Mouse (Mus musculus): Measurements from ENCODE around the gene Pcp2.
A peak's percentile ranks its signal among the peaks of the same experiment; 100 is the strongest.

Pcp2 gene

DNA sequence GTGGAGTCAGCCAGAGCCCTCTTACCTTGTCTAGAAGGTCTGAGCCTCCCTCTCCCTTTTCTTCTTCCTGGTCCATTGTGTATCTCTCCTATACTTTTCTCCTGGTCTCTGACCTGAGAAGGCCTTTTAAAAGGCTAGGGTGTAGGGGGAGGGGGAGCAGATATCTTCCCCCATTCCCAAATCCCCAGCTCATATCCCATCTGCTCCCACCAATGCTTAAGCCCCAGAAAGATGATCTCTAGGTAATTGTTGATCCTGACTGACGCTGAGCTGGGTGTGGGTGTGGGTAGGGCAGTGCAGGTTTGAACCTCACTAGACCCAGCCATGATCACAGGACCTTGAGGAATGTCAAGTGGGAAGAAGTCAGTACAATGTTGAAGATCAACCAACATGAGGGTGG is at the start of gene Pcp2:
TSS of gene Pcp2 (minus strand) at position 101 of the 400 bp plus-strand sequence.
- DNase-seq (ENCODE audit: low spot score) = no peak

DNA sequence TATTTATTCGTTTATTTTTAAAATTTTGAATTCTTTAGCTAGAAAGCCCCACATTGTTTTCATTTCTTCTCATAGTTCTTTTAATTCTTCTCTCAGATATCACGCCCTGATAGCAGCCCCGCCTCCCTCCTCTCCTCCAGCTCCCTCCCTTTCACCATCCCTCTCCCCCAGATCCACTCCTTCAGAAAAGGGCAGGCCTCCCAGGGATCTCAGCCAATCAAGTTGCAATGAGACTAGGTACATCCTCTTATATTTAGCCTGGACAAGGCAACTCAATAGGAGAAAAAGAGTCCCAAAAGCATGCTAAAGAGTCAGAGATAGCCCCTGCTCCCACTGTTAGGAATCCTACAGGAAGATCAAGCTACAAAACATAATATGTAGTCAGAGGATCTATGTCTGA is 49.3 kb upstream of the Pcp2 start:
- no peak for DNase-seq (ENCODE audit: low spot score)

DNA sequence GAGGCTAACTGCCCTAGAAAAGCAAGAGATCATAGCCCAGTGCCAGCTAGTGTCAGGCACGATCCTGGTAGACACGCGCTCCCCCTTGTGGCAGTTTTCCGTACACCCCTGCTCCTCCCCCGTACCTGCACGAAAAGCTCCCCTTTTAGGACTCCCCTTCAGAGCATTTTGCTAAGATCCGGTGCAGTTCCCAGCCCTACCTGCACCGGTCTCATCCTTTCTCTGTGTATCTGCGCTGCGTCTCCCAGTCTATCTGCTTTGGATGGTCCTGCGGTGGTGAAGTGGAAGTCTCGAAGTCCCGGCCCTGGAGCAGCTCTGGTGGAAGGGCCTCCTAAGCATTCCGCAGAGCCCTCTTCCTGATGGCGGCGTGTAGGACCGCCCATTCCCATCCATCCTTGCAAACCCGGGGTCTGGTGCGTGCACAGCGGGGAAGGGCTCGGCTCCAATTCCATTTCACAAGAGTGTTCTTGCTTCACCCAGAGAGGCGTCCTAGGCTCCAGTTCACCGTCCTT is 46.7 kb upstream of the Pcp2 start, which contains the start of gene Fcor:
TSS of gene Fcor (minus strand) at position 383 of the 512 bp plus-strand sequence.
- DNase-seq (ENCODE audit: low spot score) = peak; percentile 82

DNA sequence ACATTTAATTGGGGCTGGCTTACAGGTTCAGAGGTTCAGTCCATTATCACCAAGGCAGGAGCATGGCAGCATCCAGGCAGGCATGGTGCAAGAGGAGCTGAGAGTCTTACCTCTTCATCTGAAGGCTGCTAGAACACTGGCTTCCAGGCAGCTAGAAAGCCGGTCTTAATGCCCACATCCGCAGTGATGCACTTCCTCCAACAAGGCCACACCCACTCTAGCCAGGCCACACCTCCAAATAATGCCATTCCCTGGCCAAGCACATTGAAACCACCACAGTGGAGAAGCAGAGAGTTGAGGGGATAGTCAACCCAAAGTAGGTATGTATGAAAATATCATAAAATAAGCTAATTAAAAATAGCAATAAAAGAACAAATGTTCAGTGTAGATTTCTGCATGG is 45.0 kb upstream of the Pcp2 start:
- peak; percentile 22 for DNase-seq (ENCODE audit: low spot score)

DNA sequence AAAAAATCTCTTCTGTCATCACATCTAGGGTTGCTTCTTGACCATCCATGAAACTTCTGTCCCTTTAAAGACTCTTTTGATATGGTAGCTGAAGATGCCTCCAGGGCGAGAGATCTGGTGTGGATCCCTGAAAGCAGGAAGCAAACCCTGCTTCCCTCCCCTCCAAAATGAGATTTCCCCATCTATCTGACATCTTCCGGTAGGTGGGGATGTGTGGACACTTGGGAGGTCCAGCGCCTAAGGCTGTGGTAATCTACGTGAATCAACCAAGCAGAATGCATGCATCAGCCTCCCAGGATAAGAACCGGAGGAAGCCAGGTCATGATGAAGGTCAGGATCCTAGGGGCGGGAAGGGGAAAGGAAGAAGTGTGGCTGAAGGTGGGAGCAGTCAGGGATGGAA is 40.2 kb upstream of the Pcp2 start, which contains the start of gene Mcemp1:
TSS of gene Mcemp1 (plus strand) at position 248 of the 400 bp plus-strand sequence.
- DNase-seq (ENCODE audit: low spot score) = no peak

DNA sequence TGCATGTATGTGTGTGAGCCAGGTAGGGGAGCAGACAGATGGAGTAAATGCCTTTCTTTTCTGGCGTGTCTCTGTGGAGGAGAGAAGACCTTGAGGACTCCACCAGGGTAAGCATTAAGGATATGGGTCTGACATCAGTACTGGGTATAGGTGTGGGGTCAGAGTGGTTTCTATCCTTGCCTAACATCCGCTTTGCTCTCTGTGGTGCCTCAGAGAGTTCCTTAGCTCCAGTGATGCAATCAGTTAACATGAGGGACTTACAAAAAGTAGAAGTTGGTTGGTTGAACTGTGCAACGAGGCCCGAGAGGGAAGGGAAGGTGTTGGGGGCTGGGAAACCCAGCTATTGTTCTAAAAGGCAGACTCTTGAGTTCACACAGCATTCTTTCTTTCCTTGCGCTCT is 39.1 kb upstream of the Pcp2 start:
- DNase-seq (ENCODE audit: low spot score) = no peak

DNA sequence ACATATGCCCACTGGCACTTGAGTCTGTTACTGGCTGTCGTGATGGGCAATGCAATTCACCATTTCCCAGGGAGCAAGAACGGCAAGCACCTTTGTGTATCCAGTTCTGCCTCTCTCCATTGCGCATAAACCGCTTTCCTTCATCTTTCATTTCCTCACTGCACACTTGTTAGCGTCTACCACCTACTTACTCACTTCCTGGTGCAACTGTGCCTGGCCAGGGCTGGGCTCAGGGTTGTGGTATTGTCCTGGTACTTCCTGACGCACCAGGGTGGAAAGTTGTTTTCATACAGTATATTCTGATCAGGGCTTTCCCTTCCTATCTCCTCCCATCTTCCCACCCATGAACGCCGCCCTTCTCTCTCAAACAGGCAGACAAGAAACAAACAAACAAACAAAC is 35.5 kb upstream of the Pcp2 start:
- no peak for DNase-seq (ENCODE audit: low spot score)

DNA sequence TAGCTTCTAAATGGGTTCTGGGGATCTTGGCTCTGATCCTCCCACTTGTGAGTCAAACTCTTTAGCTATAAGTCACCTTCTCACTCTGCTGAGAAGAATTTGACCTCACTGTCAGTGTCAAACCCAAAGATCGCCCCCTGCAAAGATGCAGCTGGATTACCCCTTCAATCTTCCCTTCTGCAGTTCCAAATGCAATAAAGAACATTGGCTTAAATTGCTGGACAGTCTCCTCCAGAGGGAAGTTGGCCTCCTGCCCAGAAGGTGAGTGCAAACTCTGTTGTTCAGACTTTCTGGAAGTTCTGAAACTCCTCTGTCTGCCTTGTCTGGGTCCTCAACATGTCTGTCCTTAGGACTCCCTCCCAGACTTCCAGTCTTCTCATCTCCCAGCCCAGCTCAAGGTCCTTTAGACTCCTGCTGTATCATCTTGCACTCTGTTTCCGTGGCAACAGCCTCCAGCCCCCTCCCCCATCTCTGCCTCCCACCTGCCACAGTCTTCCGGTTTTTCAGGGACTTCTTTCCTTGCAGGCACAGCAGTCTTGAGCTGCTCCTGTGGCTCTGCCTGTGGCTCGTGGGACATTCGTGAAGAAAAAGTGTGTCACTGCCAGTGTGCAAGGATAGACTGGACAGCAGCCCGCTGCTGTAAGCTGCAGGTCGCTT is 31.5 kb upstream of the Pcp2 start:
- DNase-seq (ENCODE audit: low spot score) = no peak

DNA sequence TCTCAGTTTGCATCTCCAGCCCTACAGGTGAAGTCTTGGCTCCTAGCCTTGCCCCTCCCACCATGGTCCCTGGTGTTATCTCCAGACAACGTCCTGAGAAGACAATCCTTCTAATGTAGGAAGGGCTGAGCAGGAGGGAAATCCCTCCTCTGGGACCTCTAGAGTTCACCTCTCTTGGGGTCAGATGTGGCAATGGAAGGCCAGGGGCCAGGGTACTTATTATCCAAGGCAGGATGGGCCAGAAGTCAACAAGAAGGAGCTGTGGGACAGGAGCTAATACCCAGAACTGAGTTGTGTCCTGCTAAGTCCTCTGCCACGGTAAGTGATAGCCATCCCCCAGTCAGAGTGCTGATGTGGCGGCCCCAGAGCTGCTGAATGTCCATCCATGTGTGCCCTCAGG is 30.2 kb upstream of the Pcp2 start, which contains the start of gene Retn:
TSS of gene Retn (plus strand) at position 245 of the 400 bp plus-strand sequence.
- no peak for DNase-seq (ENCODE audit: low spot score)

DNA sequence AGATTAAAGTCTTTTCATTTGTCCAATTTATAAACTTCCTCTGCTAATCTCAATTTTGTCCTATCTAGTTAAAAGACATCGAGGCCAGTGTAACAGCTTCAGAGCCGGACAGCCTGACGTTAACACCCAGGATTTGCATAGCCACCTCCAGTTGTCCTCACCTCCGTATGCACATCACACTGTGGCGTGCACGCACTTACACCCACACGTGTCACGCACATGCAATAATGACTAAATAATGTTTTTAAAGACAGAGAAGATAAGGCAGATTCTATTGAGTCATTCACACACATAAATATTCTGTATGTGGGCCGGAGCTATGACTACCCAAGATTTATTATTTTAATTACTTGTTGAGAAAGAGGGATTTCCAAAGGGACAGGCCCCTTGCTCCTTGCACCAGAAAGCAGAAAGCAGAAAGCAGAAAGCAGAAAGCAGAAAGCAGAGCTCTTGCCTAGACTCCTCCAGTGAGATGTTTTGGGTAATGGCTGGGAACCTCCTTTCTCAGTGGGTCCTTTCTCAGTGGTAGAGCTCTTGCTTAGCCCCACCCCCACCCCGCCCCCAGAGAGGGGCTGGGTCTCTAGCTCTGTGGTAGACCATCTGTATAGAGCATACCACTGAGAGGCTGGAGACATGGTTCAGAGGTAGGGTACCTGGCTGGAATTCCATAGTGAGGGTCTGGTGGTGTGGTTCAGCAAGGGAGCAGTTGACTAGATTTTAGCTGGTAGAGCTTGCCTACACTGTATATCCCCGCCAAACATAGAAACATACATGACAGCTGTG is 29.6 kb upstream of the Pcp2 start:
- no peak for DNase-seq (ENCODE audit: low spot score)

DNA sequence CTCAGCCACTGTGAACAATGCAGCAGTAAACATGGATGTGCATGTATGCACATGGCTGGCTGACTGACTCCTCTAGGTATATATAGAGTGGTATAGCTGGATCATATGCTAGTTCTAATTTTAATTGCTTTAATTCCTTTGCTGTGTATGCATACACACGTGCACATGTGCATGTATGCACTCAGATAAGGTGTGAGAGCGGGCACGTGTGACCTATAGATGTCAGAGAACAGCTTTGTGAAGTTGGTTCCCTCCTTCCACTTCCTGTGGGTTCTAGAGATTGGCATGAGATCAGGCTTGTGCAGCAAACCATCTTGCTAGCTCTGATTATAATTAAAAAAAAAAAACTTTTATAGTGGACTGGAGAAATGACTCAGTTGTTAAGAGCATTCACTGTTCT is 27.5 kb upstream of the Pcp2 start:
- no peak for DNase-seq (ENCODE audit: low spot score)

DNA sequence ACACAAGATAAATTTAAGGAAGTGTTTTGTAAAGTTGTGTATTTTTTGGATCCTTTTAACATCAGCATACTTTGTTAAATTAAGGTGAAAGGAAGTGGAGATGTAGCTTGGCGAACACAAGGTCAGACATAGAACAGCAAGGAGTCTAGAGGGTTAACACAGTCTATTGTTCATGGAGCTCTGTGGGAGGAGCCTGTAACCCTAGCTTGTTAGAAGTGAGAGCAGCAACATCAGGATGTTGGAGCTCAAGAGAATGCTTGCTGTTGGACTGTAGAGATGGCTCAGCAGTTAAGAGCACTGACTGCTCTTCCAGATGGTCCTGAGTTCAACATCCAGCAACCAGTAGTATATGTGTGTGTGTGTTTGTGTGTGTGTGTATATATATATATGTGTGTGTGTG is 23.6 kb upstream of the Pcp2 start:
- DNase-seq (ENCODE audit: low spot score) = no peak

DNA sequence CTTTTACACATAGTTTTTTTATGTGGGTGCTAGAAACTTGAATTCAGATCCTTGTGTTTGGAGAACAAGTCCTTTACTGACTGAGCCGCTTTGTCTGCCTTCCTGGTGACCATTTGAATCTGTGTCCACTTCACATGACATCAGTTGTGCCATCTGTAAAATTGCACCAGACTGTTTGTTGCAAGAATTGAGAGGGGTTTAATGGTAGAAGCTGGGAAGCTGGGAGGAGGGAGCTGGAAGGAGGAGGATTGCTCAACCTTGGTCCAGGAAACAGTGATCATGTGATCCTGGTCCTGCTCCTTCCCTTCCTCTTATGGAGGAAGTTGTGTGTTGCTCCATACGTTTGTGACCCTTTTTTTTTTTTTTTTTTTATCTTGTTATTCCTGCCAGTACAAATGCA is 22.9 kb upstream of the Pcp2 start:
- DNase-seq (ENCODE audit: low spot score) = no peak

DNA sequence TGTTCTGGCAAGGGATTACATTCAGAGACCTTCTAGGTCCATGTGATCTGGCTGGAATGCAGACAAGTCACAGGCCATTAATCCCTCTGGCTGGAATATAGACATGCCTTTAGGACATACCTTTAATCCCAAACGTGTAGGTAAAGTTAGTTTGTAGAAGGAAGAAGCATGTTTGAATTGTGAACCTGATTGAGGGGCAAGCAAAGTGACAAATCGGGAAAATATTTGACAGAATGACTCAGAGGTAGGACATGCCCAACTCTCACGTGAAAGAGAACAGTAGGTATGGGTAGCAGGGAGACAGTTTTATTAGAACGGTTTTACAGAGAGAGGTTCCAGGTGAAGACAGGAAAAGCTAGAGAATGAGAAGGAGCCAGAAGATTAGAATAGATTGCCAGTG is 22.2 kb upstream of the Pcp2 start:
- DNase-seq (ENCODE audit: low spot score) = no peak

DNA sequence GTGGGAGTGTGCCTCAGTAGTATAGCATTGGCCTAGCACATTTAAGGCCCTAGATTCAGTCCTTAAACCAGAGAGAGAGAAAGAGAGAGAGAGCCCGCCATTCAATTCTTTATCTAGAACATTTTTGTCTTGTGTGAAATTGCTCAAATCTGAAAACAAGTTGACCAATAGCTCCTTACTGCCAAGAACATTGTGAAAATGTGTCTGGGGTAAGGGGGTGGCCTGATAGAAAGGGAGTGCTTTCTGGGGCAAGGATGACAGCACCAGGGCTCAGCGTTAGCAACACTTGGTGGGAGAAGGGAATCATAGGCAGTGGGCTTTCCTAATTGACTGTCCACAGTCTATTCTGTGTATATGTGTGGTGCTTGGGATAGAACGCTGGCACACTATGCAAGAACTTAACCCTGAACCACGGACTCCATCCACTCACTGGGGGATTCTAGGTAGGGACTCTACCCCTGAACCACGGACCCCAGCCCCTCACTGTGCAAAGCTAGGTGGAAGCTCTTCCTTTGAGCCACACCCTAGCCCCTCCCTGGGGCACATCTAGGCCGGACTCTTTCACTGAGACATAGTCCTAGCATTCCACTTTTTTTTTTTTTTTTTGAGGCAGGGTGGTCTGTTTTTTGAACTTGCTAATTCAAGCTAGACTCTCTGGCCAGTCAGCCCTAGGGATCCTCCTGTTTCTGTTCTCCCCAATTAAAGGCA is 21.6 kb upstream of the Pcp2 start:
- no peak for DNase-seq (ENCODE audit: low spot score)

DNA sequence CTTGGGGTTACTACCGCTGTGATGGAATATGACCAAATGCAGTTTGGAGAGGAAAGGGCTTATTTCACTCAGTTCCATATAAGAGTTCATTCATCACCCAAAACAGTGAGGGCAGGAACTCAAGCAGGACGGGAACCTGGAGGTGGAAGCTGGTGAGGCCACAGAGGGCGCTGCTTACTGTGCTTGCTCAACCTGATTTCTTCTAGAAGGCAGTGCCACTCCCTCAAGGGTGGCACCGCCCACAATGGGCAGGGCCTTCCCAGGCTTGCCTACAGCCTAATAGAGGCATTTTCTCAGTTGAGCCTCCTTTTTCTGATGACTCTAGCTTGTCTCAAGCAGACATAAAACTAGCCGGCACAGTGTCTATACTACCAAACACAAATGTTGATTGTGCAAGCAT is 20.5 kb upstream of the Pcp2 start:
- peak; percentile 42 for DNase-seq (ENCODE audit: low spot score)

DNA sequence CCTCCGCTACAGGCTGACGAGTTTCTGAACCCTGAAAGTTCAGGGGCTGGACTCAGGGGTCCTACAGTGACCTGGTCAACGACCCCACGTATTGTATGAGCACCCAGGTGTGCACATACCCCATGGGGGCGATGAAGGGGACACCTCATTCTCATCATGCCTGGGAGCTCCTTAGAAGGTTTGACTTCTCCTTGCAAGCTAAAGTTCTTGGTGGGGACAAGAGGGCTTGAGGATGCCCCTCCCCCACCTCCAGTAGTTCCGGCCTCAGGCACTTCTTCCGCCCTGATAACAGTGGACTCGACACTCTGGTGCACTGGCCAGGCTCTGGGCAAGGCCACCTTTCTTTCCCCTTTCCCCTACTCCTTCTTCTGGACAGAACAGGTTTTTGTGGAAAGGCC is 6.1 kb upstream of the Pcp2 start:
- no peak for DNase-seq (ENCODE audit: low spot score)

DNA sequence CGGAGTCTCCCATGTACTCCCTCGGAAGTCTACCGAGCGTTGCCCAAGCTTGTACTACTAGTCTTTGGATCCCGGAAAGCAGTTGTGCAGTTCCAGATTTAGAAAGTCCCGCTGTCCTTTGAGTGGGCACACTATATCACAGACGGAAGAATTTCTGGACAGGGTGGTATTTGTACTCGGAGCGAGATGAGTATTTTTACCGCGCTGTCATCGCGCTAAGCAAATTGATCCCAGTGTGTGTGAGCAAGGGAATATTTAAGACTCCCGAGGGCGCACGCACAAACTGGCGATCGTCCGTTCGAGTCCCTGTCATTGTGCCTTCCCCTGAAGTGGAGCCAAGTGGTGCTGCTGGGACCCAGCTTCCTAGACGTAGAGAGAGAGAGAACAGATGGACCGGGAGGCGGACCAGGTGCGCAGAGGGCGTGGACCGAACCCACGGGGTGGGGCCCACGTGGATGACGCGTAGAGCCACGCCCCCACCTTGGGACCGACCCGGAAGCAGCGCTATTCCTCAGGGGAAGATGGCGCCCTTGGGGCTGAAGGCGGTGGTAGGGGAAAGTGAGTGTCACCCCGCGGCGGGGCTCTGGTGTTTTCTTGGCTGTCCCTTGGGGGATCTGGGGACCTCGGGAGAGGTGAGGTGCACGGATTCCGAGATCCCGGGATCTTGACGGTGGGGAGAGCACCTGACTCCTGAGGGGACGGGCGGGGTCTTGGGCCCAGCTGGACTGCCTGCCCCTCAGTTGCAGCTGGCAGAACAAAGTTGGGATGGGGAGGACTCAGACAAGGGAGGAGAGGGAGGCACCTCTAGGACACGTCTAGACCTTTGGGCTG is 5.5 kb upstream of the Pcp2 start, which contains the start of gene Stxbp2:
TSS of gene Stxbp2 (plus strand) at position 309 of the 831 bp plus-strand sequence.
- DNase-seq (ENCODE audit: low spot score) = peak; percentile 89

DNA sequence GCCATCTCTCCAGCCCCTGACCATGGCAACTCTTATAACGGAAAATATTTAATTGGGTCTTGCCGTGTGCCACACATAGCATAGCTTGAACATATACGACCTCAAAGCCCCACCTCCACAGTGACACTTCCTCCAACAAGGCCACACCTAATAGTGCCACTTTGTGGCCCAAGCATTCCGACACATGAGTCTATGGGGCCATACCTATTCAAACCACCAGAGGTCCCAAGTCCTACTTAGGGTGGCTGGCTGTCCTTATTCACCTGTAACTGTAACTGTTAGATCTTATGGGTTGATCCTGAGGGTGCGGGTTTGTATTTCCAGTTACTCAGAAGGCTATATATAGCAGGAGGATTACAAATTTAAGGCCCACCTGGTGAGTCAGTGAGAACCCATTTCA is 2.7 kb upstream of the Pcp2 start:
- peak; percentile 51 for DNase-seq (ENCODE audit: low spot score)

DNA sequence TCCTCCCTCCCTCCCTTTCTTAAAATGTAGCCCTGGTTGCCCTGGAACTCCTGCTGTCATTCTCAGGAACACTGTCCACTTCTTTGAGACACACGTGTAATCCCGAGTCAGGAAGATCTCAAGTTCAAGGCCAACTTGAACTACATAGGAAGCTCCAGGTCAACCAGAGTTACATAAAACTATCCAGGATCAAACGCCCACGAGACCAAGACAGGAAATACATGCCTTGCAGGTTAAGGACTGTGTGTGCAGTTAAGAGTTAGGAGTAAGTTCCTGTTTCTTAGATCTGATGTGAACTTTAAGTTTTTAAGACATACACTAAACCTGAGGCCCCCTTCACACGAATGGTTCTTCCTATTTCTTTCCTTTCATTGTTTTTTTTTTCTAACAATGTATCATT is 1.6 kb upstream of the Pcp2 start:
- no peak for DNase-seq (ENCODE audit: low spot score)

DNA sequence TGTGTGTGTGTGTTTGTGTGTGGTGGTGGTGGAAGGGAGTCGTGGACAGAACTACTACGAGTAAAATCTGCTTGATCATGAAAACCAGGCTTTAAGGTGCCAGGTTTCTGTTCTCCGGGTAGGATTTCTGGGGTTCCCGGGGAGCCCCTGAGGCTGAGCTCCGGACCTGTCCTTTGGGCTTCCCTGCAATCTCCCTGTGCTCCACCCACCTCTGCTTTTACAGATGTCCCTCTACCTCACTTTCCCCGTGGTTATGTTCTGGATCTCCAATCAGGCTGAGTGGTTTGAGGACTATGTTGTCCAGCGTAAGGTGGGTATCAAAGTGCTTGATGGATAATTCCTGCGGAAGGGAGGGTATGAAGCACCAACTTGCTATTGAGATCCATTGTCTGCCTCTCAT is 3.2 kb downstream of the Pcp2 start:
- DNase-seq (ENCODE audit: low spot score) = no peak
